Mouse (Mus musculus): ENCODE data around the gene Padi2. TPM values are rescaled to one million over a fixed set of nuclear protein-coding genes. Genes with fewer than 3 reads are reported as not detected.

Gene Padi2
- polyA plus RNA-seq, 1 experiment, result 2.1 TPM

DNA sequence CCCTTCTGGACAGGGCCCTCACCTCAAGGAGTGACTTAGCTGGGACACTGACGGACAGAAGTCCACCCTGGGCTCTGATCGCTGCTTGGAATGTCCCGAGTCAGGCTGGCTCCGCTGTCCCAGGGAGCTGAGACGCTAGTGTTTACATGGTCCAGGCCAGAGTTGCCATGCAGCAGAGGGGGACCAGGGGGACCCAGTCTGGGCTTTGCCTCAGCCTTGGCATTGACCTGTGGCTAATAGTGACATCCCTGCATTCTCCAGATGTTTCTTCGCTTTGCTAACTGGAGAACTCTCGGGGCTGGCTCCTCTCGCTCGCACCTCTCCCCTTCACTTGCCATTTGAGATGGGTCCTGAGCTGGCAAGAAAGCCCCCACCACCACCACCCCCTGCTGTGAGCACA, 22.2 kb downstream of the Padi2 start:
- TF ChIP-seq MAX (IDR thresholded peaks at IDR 0.05) (no peak), USF1 (IDR thresholded peaks at IDR 0.05; ENCODE audit: low read depth) (no peak), FOSL1 (IDR thresholded peaks at IDR 0.05; ENCODE audit: insufficient read depth, low read length, poor library complexity, severe bottlenecking) (no peak), CEBPB (IDR thresholded peaks at IDR 0.05; ENCODE audit: low read depth) (no peak)
- H3K4me3 ChIP-seq (ENCODE audit: insufficient read depth, poor library complexity, severe bottlenecking), result no peak overlapping the region
- H3K27me3 ChIP-seq (ENCODE audit: control insufficient read depth, insufficient read depth, insufficient read length), result no peaks in the 10 kb centered on the region
- H3ac ChIP-seq (ENCODE audit: control insufficient read depth, insufficient read length, low read depth), result no peak overlapping the region
- H3K36me3 ChIP-seq (ENCODE audit: control insufficient read depth, insufficient read depth), result no peaks in the 10 kb centered on the region
- no peaks in the 10 kb centered on the region for H3K79me3 ChIP-seq (ENCODE audit: low read depth)
- H3K79me2 ChIP-seq (ENCODE audit: control insufficient read depth, insufficient read depth), result no peaks in the 10 kb centered on the region

DNA sequence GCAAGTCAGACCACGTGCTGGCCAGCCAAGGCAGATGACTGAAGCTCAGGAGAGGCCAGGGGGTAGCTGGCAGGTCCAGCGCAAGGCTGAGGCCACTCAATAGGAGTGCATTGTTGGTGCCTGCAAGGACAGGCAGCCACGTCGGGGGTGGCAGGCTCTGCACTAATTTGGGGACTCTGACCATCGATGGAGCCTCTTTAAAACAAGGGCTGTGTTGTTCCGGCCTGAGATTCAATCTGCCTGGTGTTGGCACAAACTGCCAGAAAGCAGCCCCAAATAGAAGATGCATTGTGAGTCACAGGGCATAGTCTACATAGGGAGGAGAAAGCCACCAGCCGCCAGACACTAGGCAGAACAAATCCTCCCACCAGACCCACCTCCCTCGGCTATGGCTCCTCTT, 23.6 kb downstream of the Padi2 start:
- H3K4me3 ChIP-seq (ENCODE audit: insufficient read depth, poor library complexity, severe bottlenecking), result no peak overlapping the region
- TF ChIP-seq MAX (IDR thresholded peaks at IDR 0.05) (no peak), FOSL1 (IDR thresholded peaks at IDR 0.05; ENCODE audit: insufficient read depth, low read length, poor library complexity, severe bottlenecking) (no peak), MYOG (IDR thresholded peaks at IDR 0.05; ENCODE audit: control insufficient read depth, extremely low read depth, insufficient read length) (no peak), CTCF (IDR thresholded peaks at IDR 0.05; ENCODE audit: control insufficient read depth, insufficient read depth, insufficient read length) (no peak), USF1 (IDR thresholded peaks at IDR 0.05; ENCODE audit: low read depth) (no peak), CEBPB (IDR thresholded peaks at IDR 0.05; ENCODE audit: low read depth) (no peak), MYOD1 (IDR thresholded peaks at IDR 0.05; ENCODE audit: control insufficient read depth, insufficient read length, low read depth) (no peak)

DNA sequence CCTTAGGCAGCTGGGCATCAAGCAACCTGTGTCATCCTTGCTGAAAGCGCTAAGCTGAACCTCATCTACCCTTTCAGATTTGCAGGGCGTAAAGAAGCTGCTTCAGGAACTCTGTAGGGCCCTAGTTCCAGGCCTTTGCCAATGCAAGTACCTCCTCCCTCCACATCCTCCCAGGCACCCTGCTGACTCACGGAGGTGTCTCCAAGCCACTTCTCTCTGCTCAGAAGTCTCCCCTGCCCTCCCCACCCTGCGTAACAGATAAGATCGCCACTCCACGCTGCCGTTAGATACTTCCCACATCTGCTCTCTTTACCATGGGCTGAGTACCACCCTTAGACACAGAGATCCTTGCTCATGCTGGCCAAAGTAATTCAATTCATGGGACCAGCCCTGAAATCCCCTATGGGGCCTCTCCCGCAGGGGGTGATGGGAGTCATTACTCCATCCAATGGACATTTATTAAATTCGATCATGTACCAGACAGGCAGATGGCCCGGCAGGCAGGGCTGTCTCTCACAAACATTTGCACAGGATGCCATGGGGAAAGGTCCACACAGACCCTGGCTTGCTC, 24.8 kb downstream of the Padi2 start:
- Histone ChIP-seq H3K27me3 (ENCODE audit: control insufficient read depth, insufficient read depth, insufficient read length) (no peaks in the 10 kb centered on the region), H3K4me3 (ENCODE audit: insufficient read depth, poor library complexity, severe bottlenecking) (no peak overlapping the region), H3ac (ENCODE audit: control insufficient read depth, insufficient read length, low read depth) (no peak overlapping the region), H3K36me3 (ENCODE audit: control insufficient read depth, insufficient read depth) (no peaks in the 10 kb centered on the region), H3K79me3 (ENCODE audit: low read depth) (no peaks in the 10 kb centered on the region), H3K79me2 (ENCODE audit: control insufficient read depth, insufficient read depth) (no peaks in the 10 kb centered on the region)
- TF ChIP-seq MYOD1 (IDR thresholded peaks at IDR 0.05; ENCODE audit: control insufficient read depth, insufficient read length, low read depth) (no peak), MAX (IDR thresholded peaks at IDR 0.05) (no peak), MYOG (IDR thresholded peaks at IDR 0.05; ENCODE audit: control insufficient read depth, extremely low read depth, insufficient read length) (no peak), CTCF (IDR thresholded peaks at IDR 0.05; ENCODE audit: control insufficient read depth, insufficient read depth, insufficient read length) (no peak), USF1 (IDR thresholded peaks at IDR 0.05; ENCODE audit: low read depth) (no peak), FOSL1 (IDR thresholded peaks at IDR 0.05; ENCODE audit: insufficient read depth, low read length, poor library complexity, severe bottlenecking) (no peak), CEBPB (IDR thresholded peaks at IDR 0.05; ENCODE audit: low read depth) (no peak)

More for the DNA sequence above, 23.6 kb downstream of the Padi2 start:
- Histone ChIP-seq H3K79me3 (ENCODE audit: low read depth) (no peaks in the 10 kb centered on the region), H3K36me3 (ENCODE audit: control insufficient read depth, insufficient read depth) (no peaks in the 10 kb centered on the region), H3K27me3 (ENCODE audit: control insufficient read depth, insufficient read depth, insufficient read length) (no peaks in the 10 kb centered on the region), H3ac (ENCODE audit: control insufficient read depth, insufficient read length, low read depth) (no peak overlapping the region), H3K79me2 (ENCODE audit: control insufficient read depth, insufficient read depth) (no peaks in the 10 kb centered on the region)

DNA sequence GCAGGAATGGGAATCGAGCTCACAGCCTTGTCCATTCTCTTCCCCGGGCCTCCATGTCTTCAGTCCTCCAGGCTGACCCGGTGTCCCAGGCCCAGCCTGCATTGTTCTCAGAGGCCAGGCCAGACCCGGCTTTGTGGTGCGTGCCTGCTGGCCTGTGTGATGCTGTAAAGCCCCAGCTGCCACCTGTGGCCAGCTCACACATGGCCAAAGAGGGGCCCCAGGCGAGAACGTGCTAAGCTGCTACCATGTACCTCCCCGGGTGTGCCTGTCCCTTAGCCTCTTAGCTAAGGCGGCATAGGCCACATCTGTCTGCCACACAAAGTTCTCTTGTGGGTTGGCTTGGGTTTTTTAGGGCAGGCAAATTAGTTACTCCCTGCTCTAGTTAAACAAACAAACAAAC, 29.5 kb downstream of the Padi2 start:
- TF ChIP-seq USF1 (IDR thresholded peaks at IDR 0.05; ENCODE audit: low read depth) (no peak), CEBPB (IDR thresholded peaks at IDR 0.05; ENCODE audit: low read depth) (no peak)
- no peaks in the 10 kb centered on the region for H3K79me3 ChIP-seq (ENCODE audit: low read depth)
- no peak overlapping the region for H3K4me3 ChIP-seq (ENCODE audit: insufficient read depth, poor library complexity, severe bottlenecking)
- H3K79me2 ChIP-seq (ENCODE audit: control insufficient read depth, insufficient read depth), result no peaks in the 10 kb centered on the region
- H3K36me3 ChIP-seq (ENCODE audit: control insufficient read depth, insufficient read depth), result no peaks in the 10 kb centered on the region
- no peaks in the 10 kb centered on the region for H3K27me3 ChIP-seq (ENCODE audit: control insufficient read depth, insufficient read depth, insufficient read length)
- H3ac ChIP-seq (ENCODE audit: control insufficient read depth, insufficient read length, low read depth), result no peak overlapping the region

DNA sequence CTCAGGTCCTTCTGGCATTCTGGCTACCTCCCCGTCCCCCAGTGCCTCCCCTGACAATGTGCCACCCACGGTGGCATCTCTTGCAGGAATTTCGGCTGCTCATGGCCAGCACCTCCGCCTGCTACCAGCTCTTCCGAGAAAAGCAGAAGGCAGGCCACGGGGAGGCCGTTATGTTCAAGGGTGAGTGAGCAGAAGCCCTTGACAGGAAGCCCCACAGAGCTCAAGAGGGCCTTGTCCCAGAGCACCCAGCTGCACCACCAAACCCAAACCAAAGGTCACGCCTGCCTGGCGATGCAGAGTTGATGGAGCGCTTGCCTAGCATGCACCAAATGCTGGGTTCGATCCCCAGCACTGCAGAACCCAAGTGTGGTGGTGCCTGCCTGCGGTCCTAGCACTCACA, 38.2 kb downstream of the Padi2 start:
- H3ac ChIP-seq (ENCODE audit: control insufficient read depth, insufficient read length, low read depth), result no peak overlapping the region
- H3K36me3 ChIP-seq (ENCODE audit: control insufficient read depth, insufficient read depth), result no peaks in the 10 kb centered on the region
- H3K79me3 ChIP-seq (ENCODE audit: low read depth), result no peaks in the 10 kb centered on the region
- TF ChIP-seq USF1 (IDR thresholded peaks at IDR 0.05; ENCODE audit: low read depth), result no peak
- no peak for TF ChIP-seq FOSL1 (IDR thresholded peaks at IDR 0.05; ENCODE audit: insufficient read depth, low read length, poor library complexity, severe bottlenecking)
- TF ChIP-seq MYOG (IDR thresholded peaks at IDR 0.05; ENCODE audit: control insufficient read depth, extremely low read depth, insufficient read length), result no peak
- no peak for TF ChIP-seq MAX (IDR thresholded peaks at IDR 0.05)
- no peak for TF ChIP-seq CTCF (IDR thresholded peaks at IDR 0.05; ENCODE audit: control insufficient read depth, insufficient read depth, insufficient read length)
- TF ChIP-seq CEBPB (IDR thresholded peaks at IDR 0.05; ENCODE audit: low read depth), result no peak
- TF ChIP-seq MYOD1 (IDR thresholded peaks at IDR 0.05; ENCODE audit: control insufficient read depth, insufficient read length, low read depth), result no peak
- H3K4me3 ChIP-seq (ENCODE audit: insufficient read depth, poor library complexity, severe bottlenecking), result no peak overlapping the region
- H3K27me3 ChIP-seq (ENCODE audit: control insufficient read depth, insufficient read depth, insufficient read length), result no peaks in the 10 kb centered on the region
- no peaks in the 10 kb centered on the region for H3K79me2 ChIP-seq (ENCODE audit: control insufficient read depth, insufficient read depth)

DNA sequence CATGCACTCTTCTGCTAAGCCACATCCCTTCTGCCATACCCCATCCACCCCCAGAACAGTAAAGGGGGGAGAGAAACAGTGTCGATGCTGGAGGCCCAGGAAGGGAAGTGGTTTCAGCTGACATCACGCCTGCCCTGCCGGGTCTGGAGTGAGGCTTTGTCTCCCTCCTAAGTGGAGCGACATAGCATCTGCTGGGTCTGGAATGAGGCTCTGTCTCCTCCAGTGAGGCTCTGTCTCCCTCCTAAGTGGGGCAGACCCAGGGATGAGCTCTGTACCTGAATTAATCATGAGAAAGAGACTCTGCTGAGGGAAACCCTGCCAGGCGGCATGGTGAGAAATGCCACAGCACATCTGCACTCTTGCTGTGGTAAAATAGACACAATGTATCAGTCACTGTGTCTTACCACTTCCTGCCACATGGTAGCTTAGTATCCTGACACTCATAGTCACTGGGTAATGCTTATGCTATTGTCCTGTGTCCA, 38.9 kb downstream of the Padi2 start:
- no peak overlapping the region for H3ac ChIP-seq (ENCODE audit: control insufficient read depth, insufficient read length, low read depth)
- TF ChIP-seq CTCF (IDR thresholded peaks at IDR 0.05; ENCODE audit: control insufficient read depth, insufficient read depth, insufficient read length) (no peak), MYOD1 (IDR thresholded peaks at IDR 0.05; ENCODE audit: control insufficient read depth, insufficient read length, low read depth) (no peak), USF1 (IDR thresholded peaks at IDR 0.05; ENCODE audit: low read depth) (no peak), CEBPB (IDR thresholded peaks at IDR 0.05; ENCODE audit: low read depth) (no peak), FOSL1 (IDR thresholded peaks at IDR 0.05; ENCODE audit: insufficient read depth, low read length, poor library complexity, severe bottlenecking) (no peak), MYOG (IDR thresholded peaks at IDR 0.05; ENCODE audit: control insufficient read depth, extremely low read depth, insufficient read length) (no peak), MAX (IDR thresholded peaks at IDR 0.05) (no peak)
- H3K4me3 ChIP-seq (ENCODE audit: insufficient read depth, poor library complexity, severe bottlenecking), result no peak overlapping the region
- H3K79me2 ChIP-seq (ENCODE audit: control insufficient read depth, insufficient read depth), result no peaks in the 10 kb centered on the region
- H3K27me3 ChIP-seq (ENCODE audit: control insufficient read depth, insufficient read depth, insufficient read length), result no peaks in the 10 kb centered on the region
- H3K79me3 ChIP-seq (ENCODE audit: low read depth), result no peaks in the 10 kb centered on the region
- H3K36me3 ChIP-seq (ENCODE audit: control insufficient read depth, insufficient read depth), result no peaks in the 10 kb centered on the region

All from C2C12 (cell line).